Mouse (Mus musculus): Measurements from ENCODE around the gene Bglap. TPM values are rescaled to one million over a fixed set of nuclear protein-coding genes. Genes with fewer than 3 reads are reported as not detected.

Bglap gene
- total and polyA plus RNA-seq, 3 experiments: not detected

- Histone ChIP-seq H3K9ac (ENCODE audit: insufficient read depth, low read depth) (no peak overlapping the region), H3K79me2 (replicated peaks; ENCODE audit: control insufficient read depth, extremely low read depth, insufficient read depth, poor library complexity, severe bottlenecking) (no peaks in the 10 kb centered on the region), H3K9me3 (replicated peaks; ENCODE audit: low read length) (no peaks in the 10 kb centered on the region), H3K4me3 (replicated peaks in 1 of 3; ENCODE audit: low read depth in 2 of 3, low read length in 2 of 3, poor library complexity in 1 of 3) (no peak overlapping the region), H3K4me1 (ENCODE audit: control insufficient read depth in 1 of 2, insufficient read depth in 2 of 2) (no peaks in the 10 kb centered on the region), H3K4me2 (ENCODE audit: insufficient read depth, low read depth, poor library complexity, severe bottlenecking) (no peak overlapping the region), H3K27me3 (replicated peaks) (no peaks in the 10 kb centered on the region), H3K27ac (ENCODE audit: insufficient read depth, low read depth) (no peak overlapping the region), H3K36me3 (replicated peaks in 1 of 2; ENCODE audit: control insufficient read depth in 1 of 2, insufficient read depth in 1 of 2, low read length in 1 of 2) (peaks cover 77 to 99% of the 10 kb centered on the region in 2 experiments)
- in situ Hi-C loops (cut with MboI; ENCODE audit: low pct_ligation_motif_present, low pct_unique_long_range_greater_than_20kb, low sequenced_read_pairs) (no loop called here), dilution Hi-C loops (cut with MboI; ENCODE audit: extremely low pct_ligation_motif_present, extremely low pct_unique_long_range_greater_than_20kb, low sequenced_read_pairs) (no loop called here)
- TF ChIP-seq EP300 (IDR thresholded peaks at IDR 0.05; ENCODE audit: low read length) (no peak), HCFC1 (IDR thresholded peaks at IDR 0.05; ENCODE audit: low read depth, low read length) (no peak), BHLHE40 (IDR thresholded peaks at IDR 0.05; ENCODE audit: low read depth, low read length) (no peak), SIN3A (IDR thresholded peaks at IDR 0.05; ENCODE audit: low read length) (no peak), CHD2 (IDR thresholded peaks at IDR 0.05; ENCODE audit: low read length) (no peak), E2F4 (IDR thresholded peaks at IDR 0.05; ENCODE audit: insufficient replicate concordance, low read depth, low read length) (no peak), JUND (conservative IDR thresholded peaks at IDR 0.05; ENCODE audit: low read depth, low read length) (no peak), TCF12 (IDR thresholded peaks at IDR 0.05; ENCODE audit: low read depth, low read length) (no peak), NELFE (IDR thresholded peaks at IDR 0.05; ENCODE audit: low read depth, low read length) (no peak), RAD21 (IDR thresholded peaks at IDR 0.05; ENCODE audit: low read depth, low read length) (no peak), NRF1 (IDR thresholded peaks at IDR 0.05; ENCODE audit: low read depth, low read length) (no peak), KAT2A (IDR thresholded peaks at IDR 0.05; ENCODE audit: insufficient replicate concordance, low read length) (no peak), ZKSCAN1 (IDR thresholded peaks at IDR 0.05; ENCODE audit: borderline replicate concordance, low read depth, low read length) (no peak), ZMIZ1 (IDR thresholded peaks at IDR 0.05; ENCODE audit: low read depth, low read length) (no peak), MEF2A (IDR thresholded peaks at IDR 0.05; ENCODE audit: borderline replicate concordance, low read depth, low read length) (no peak), JUN (IDR thresholded peaks at IDR 0.05; ENCODE audit: insufficient read depth, low read depth, low read length) (no peak), RCOR1 (conservative IDR thresholded peaks at IDR 0.05; ENCODE audit: low read depth, low read length) (no peak)
- no peak for DNase-seq (ENCODE audit: extremely low read depth)
Observed at GRCm38 (mm10) chr3:88359584-88359983, 24.7 kb downstream of the Bglap start.

- no peaks in the 10 kb centered on the region for H3K9me3 ChIP-seq (replicated peaks; ENCODE audit: low read length)
- no peaks in the 10 kb centered on the region for H3K4me1 ChIP-seq (ENCODE audit: control insufficient read depth in 1 of 2, insufficient read depth in 2 of 2)
- peaks cover 95 to 98% of the 10 kb centered on the region in 2 experiments for H3K36me3 ChIP-seq (replicated peaks in 1 of 2; ENCODE audit: control insufficient read depth in 1 of 2, insufficient read depth in 1 of 2, low read length in 1 of 2)
- dilution Hi-C loops (cut with MboI; ENCODE audit: extremely low pct_ligation_motif_present, extremely low pct_unique_long_range_greater_than_20kb, low sequenced_read_pairs) (no loop called here), in situ Hi-C loops (cut with MboI; ENCODE audit: low pct_ligation_motif_present, low pct_unique_long_range_greater_than_20kb, low sequenced_read_pairs) (no loop called here)
- no peak for TF ChIP-seq TBP (conservative IDR thresholded peaks at IDR 0.05; ENCODE audit: low read depth, low read length)
- H3K9ac ChIP-seq (ENCODE audit: insufficient read depth, low read depth): no peak overlapping the region
- H3K27ac ChIP-seq (ENCODE audit: insufficient read depth, low read depth): no peak overlapping the region
- H3K4me3 ChIP-seq (replicated peaks in 1 of 3; ENCODE audit: low read depth in 2 of 3, low read length in 2 of 3, poor library complexity in 1 of 3): no peak overlapping the region
- H3K79me2 ChIP-seq (replicated peaks; ENCODE audit: control insufficient read depth, extremely low read depth, insufficient read depth, poor library complexity, severe bottlenecking): no peaks in the 10 kb centered on the region
- no peak overlapping the region for H3K4me2 ChIP-seq (ENCODE audit: insufficient read depth, low read depth, poor library complexity, severe bottlenecking)
- no peaks in the 10 kb centered on the region for H3K27me3 ChIP-seq (replicated peaks)
- DNase-seq (ENCODE audit: extremely low read depth): no peak
Observed at GRCm38 (mm10) chr3:88354396-88355165, 29.7 kb downstream of the Bglap start.

All from CH12.LX (cell line).